26 mouse cellular contexts compared by ENCODE assay signal in the genomic region with DNA sequence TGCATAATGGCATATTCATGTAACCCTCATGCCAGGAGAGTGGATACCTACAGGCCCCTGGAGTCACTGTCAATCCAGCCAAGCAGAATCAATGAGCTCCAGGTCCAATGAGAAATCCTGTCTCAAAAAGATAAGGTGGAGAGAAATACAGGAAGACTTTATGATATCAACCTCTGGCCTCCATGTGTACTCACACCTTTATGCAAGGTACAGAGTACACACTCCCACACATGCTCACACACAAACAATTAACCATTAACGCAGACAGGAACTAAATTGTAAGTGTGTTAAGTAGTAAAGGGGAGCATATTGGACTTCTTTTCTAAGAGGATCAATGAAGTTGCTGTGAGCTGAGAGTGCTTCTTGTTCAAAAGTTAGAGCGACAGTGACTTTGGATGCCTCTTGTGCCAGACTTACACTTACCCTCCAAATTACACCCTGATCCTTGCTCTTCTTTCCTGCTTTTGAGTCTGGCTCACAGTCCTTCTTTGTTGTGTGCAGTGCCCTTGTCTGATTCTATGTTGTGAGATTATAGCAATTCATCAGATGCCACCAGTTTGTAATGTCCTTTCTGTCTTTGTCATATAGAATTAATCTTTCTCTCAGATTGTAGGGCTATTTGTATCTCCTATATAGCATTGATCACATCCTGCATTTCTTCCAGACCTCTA.
"Had no signal": no experiment of that assay in that cellular context is flagged by ENCODE, and none has a peak within 500 bp of the region (broad histone marks: within the 10 kb centered on the region; RNA-seq: fewer than 3 reads in every experiment).

No protein-coding gene starts in this region.

- H3K27me3 ChIP-seq: heart, embryonic 12.5 days; hindbrain, embryonic 12.5 days; kidney, embryonic 15.5 days; limb, embryonic 12.5 days; liver, embryonic 13.5 days; liver, embryonic 15.5 days had no signal

- H3K36me3 ChIP-seq: heart, embryonic 10.5 days; heart, embryonic 12.5 days; hindbrain, embryonic 10.5 days; hindbrain, embryonic 12.5 days; kidney, embryonic 15.5 days; limb, embryonic 10.5 days; limb, embryonic 12.5 days; liver, embryonic 13.5 days; liver, embryonic 15.5 days had no signal

- H3K9ac ChIP-seq: forebrain, postnatal 0 days; heart, embryonic 12.5 days; hindbrain, embryonic 12.5 days; hindbrain, embryonic 14.5 days; kidney, embryonic 15.5 days; limb, embryonic 12.5 days; liver, embryonic 13.5 days; liver, embryonic 15.5 days had no signal

- DNase-seq: forebrain, postnatal 0 days; gastrocnemius, adult 2 months; gastrocnemius, postnatal 10 days; gastrocnemius, postnatal 25 days; heart, adult 18-20 months; heart, postnatal 10 days; heart, postnatal 4 days; kidney, adult 11 months; kidney, adult 2 months; kidney, adult 9 months; kidney, postnatal 14 days; kidney, postnatal 36 days; liver, embryonic 13.5 days had no signal

- ATAC-seq: forebrain, postnatal 0 days; hindbrain, postnatal 0 days had no signal

- H3K4me2 ChIP-seq: heart, embryonic 12.5 days; hindbrain, embryonic 12.5 days; hindbrain, embryonic 14.5 days; kidney, embryonic 15.5 days; limb, embryonic 12.5 days; liver, embryonic 13.5 days; liver, embryonic 15.5 days had no signal

- H3K4me1 ChIP-seq: heart, embryonic 10.5 days; heart, embryonic 12.5 days; hindbrain, embryonic 10.5 days; hindbrain, embryonic 12.5 days; kidney, embryonic 15.5 days; limb, embryonic 10.5 days; limb, embryonic 12.5 days; liver, embryonic 13.5 days; liver, embryonic 15.5 days had no signal

- H3K4me3 ChIP-seq: gastrocnemius, adult 2 months; heart, embryonic 10.5 days; heart, embryonic 12.5 days; hindbrain, embryonic 10.5 days; hindbrain, embryonic 12.5 days; kidney, embryonic 15.5 days; layer of hippocampus, adult 2 months; left cerebral cortex, adult 2 months; limb, embryonic 10.5 days; limb, embryonic 12.5 days; liver, embryonic 13.5 days; liver, embryonic 15.5 days had no signal

- H3K9me3 ChIP-seq: heart, embryonic 10.5 days; heart, embryonic 12.5 days; hindbrain, embryonic 10.5 days; hindbrain, embryonic 12.5 days; kidney, embryonic 15.5 days; limb, embryonic 10.5 days; limb, embryonic 12.5 days; liver, embryonic 13.5 days; liver, embryonic 15.5 days had no signal

- H3K27ac ChIP-seq: gastrocnemius, adult 2 months; heart, embryonic 10.5 days; hindbrain, embryonic 10.5 days; hindbrain, embryonic 12.5 days; hindbrain, embryonic 14.5 days; hindbrain, postnatal 0 days; kidney, embryonic 15.5 days; kidney, postnatal 0 days; layer of hippocampus, adult 2 months; left cerebral cortex, adult 2 months; limb, embryonic 10.5 days; limb, embryonic 12.5 days; liver, embryonic 13.5 days; liver, embryonic 15.5 days had no signal
